Mouse (Mus musculus): ENCODE results near the gene Polg. TPM values are rescaled to one million over a fixed set of nuclear protein-coding genes. Genes with fewer than 3 reads are reported as not detected.

The Polg gene
- total RNA-seq, 2 experiments from 2014 or later = 74.2 to 91.0 TPM

Small RNA genes within 50 kb of the gene (microRNA-seq; reads per million reads assigned to microRNA genes)
- gene Mir9-3 = 71.3 to 77.1 reads per million in 2 experiments

Other genes starting within 250 kb of the Polg start
- gene Abhd2, start 193.2 kb downstream of the Polg start, total RNA-seq (2021) = 10 to 100 TPM; 67.1 to 83.8 TPM
- 10 to 100 TPM; 20.0 to 20.7 TPM for gene Rlbp1, start 79.3 kb downstream of the Polg start, total RNA-seq (2021)
- under 1 TPM; 0.26 to 0.37 TPM for gene Fanci, start 74.4 kb downstream of the Polg start, total RNA-seq (2021)
- gene Rhcg, start 151.3 kb upstream of the Polg start, total RNA-seq (2021) = 1 to 10 TPM; 2.1 to 2.4 TPM
- gene Ticrr, start 193.8 kb upstream of the Polg start, total RNA-seq (2021) = under 1 TPM; 0.14 to 0.27 TPM
- gene Kif7, start 249.4 kb upstream of the Polg start, total RNA-seq (2021) = 1 to 10 TPM; 1.9 to 2.4 TPM

Data from layer of hippocampus, postnatal 25 days (tissue).